Mouse (Mus musculus) macrophage (primary cell): ENCODE measurements around the gene Mapk12. TPM values are rescaled to one million over a fixed set of nuclear protein-coding genes. Genes with fewer than 3 reads are reported as not detected.

ENCODE experiments used
- H3K27ac ChIP-seq: fragments of 350-480 bp; formaldehyde crosslinking; 2 replicates; pipeline ENCODE4 v1.9.0; 2021
- H3K36me3 ChIP-seq: fragments of 350-480 bp; formaldehyde crosslinking; 2 replicates; pipeline ENCODE4 v1.9.0; 2021; ENCODE audit errors: inconsistent target
- H3K4me3 ChIP-seq: fragments of 350-480 bp; formaldehyde crosslinking; 2 replicates; pipeline ENCODE4 v1.9.0; 2021; ENCODE audit errors: inconsistent target
- H3K79me2 ChIP-seq: fragments of 350-480 bp; formaldehyde crosslinking; 2 replicates; pipeline ENCODE4 v1.9.0; 2021; ENCODE audit errors: inconsistent target
- WGBS: methylation state at CpG from one replicate; pipeline ENCODE4 v1.1.7; 2026; ENCODE audit warnings: inconsistent platforms; ENCODE audit not compliant: missing documents; 5-methylcytosine and 5-hydroxymethylcytosine counted together
- polyA plus RNA-seq: library from polyadenylated mRNA; stranded (reverse); fragments of 250-400 nt; gene quantifications from 3 replicates; pipeline ENCODE4 v1.2.4, GENCODE M21; 2018; ENCODE audit warnings: inconsistent platforms
- total RNA-seq, 78 experiments: library from RNA; depleted of rRNA; stranded (reverse); fragments of 250-400 nt; gene quantifications; 1 replicate in 9 of 78; 2 replicates in 24 of 78; 3 replicates in 43 of 78; 4 replicates in 2 of 78; pipeline ENCODE4 v1.2.4; 2018; ENCODE audit warnings: inconsistent platforms in 56 of 78

Mapk12 gene
- 1 to 10 TPM in 1 of 26 experiments, under 1 TPM in 9, not detected in 16; 0.42 to 1.8 (median 0.62) TPM for total RNA-seq (2018; cell fraction: chromatin; rRNA removed)
- under 1 TPM in 8 of 26 experiments, not detected in 18; 0.09 to 0.26 (median 0.14) TPM for total RNA-seq (2018; cell fraction: cytosol; rRNA removed)
- under 1 TPM in 3 of 26 experiments, not detected in 23; 0.35 to 0.99 (median 0.47) TPM for total RNA-seq (2018; cell fraction: nucleus; rRNA removed)
- 0.09 TPM in 1 of 3 replicates, not detected in the others for polyA plus RNA-seq

- WGBS: 3% methylated on average over 21 of the region's 21 CpGs
- no peaks in the 10 kb centered on the region for H3K36me3 ChIP-seq
- H3K79me2 ChIP-seq: no peaks in the 10 kb centered on the region
- no peak within 1 kb of the TSS for H3K4me3 ChIP-seq
- H3K27ac ChIP-seq: no peak within 1 kb of the TSS
Measured at GRCm38 (mm10) chr15:89140659-89141252, at the start of gene Mapk12. TSS of gene Mapk12 (minus strand) at chr15:89140703.

DNA sequence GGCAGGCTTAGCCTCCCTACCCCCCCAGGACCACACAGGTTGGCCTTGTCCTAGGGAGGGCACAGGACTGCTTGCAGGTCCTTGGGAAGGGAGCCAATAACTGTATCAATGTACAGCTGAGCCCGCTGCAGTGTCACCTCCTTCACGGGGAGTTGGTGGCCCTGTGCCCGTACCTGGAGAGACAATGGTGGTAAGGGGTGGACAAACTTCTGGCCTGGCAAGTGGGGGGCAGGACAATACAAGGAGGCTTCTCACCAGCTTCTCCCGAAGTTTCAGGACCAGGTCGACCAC, 44.4 kb upstream of the Mapk12 start:
- Histone ChIP-seq H3K79me2 (peaks cover 5% of the 10 kb centered on the region), H3K4me3 (no peak overlapping the region), H3K36me3 (no peaks in the 10 kb centered on the region), H3K27ac (no peak overlapping the region)
- 100% methylated on average over 5 of the region's 5 CpGs for WGBS

- Histone ChIP-seq H3K79me2 (peaks cover 11% of the 10 kb centered on the region), H3K27ac (no peak overlapping the region), H3K36me3 (no peaks in the 10 kb centered on the region), H3K4me3 (no peak overlapping the region)
- 98% methylated on average over 5 of the region's 5 CpGs for WGBS
Measured at GRCm38 (mm10) chr15:89184141-89184936, 43.8 kb upstream of the Mapk12 start.

GRCm38 (mm10) chr15:89182842-89183241, 42.3 kb upstream of the Mapk12 start:
- Histone ChIP-seq H3K79me2 (peaks cover 25% of the 10 kb centered on the region), H3K27ac (peak overlapping the region; percentile 89), H3K36me3 (no peaks in the 10 kb centered on the region), H3K4me3 (no peak overlapping the region; the same call in 1 of the 2 replicates)
- 87% methylated on average over 4 of the region's 5 CpGs for WGBS

- Histone ChIP-seq H3K79me2 (peaks cover 26% of the 10 kb centered on the region), H3K36me3 (no peaks in the 10 kb centered on the region), H3K27ac (peak overlapping the region; percentile 89), H3K4me3 (no peak overlapping the region; the same call in 1 of the 2 replicates)
- 42% methylated on average over 6 of the region's 6 CpGs for WGBS
Measured at GRCm38 (mm10) chr15:89182328-89182741, 41.8 kb upstream of the Mapk12 start.

GRCm38 (mm10) chr15:89181561-89182270, 41.2 kb upstream of the Mapk12 start:
- Histone ChIP-seq H3K4me3 (peak overlapping the region; percentile 45), H3K27ac (peak overlapping the region; percentile 89), H3K36me3 (no peaks in the 10 kb centered on the region), H3K79me2 (peaks cover 32% of the 10 kb centered on the region)
- 32% methylated on average over 10 of the region's 10 CpGs for WGBS

DNA sequence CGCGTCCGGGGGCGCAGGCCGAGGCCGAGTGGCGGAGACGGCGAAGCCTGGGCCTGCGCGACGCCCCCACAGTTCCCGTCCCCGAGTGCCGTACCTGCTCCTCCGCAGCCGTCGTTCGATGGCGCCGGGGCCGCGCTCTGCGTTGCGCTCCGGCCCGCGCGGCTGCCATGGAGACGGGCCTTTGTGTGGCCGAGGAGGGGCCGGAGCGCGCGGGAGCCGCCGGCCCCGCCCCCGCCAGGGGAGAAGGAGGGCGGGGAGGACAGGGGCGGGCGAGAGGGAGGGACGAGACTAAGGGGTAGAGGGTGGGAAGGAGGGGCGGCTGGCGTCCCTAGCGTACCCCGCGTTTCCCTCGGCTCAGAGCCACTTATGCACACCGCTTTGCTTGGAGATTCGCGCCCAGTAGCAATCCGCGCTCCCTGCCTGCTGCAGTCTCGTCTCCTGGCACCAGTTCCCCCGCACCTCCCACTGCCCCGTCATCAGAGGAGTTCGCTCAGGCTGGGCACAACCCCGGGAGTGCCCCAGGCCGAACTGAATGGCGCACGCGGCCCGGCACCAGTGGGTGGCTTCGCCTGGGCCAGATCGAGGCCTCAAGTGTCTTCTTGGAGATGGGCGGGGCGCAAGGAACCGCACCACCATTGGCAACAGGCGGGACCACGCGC, 40.2 kb upstream of the Mapk12 start, which contains the start of gene Plxnb2:
Gene Plxnb2, minus strand, starts transcription at position 218 of the 659 bp plus-strand sequence.
- Histone ChIP-seq H3K36me3 (no peaks in the 10 kb centered on the region), H3K79me2 (peaks cover 42% of the 10 kb centered on the region), H3K4me3 (peak within 1 kb of the TSS; percentile 93), H3K27ac (peak within 1 kb of the TSS; percentile 100)
- 3% methylated on average over 47 of the region's 72 CpGs for WGBS

GRCm38 (mm10) chr15:89180081-89180541, 39.6 kb upstream of the Mapk12 start:
- 4% methylated on average over 19 of the region's 26 CpGs for WGBS
- H3K27ac ChIP-seq: peak overlapping the region; percentile 100
- H3K79me2 ChIP-seq: peaks cover 48% of the 10 kb centered on the region
- H3K36me3 ChIP-seq: no peaks in the 10 kb centered on the region
- peak overlapping the region; percentile 93 for H3K4me3 ChIP-seq

DNA sequence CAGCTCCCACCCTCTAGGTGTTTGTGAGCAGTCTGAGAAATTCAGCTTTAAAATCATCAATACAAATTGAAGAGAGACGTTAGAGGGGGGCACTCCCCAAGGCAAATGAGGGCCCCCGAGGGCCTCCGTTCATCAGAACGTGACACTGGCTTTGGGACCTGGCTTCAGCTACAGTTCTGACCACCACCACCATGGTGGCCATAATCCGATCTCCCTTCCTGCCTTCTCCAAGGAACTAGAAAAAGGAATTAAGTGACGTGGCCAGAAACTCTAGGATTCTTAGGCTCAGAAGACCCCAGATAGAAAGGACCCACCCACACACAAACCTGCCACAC, 39.1 kb upstream of the Mapk12 start:
- peaks cover 53% of the 10 kb centered on the region for H3K79me2 ChIP-seq
- H3K27ac ChIP-seq: peak overlapping the region; percentile 100
- H3K36me3 ChIP-seq: no peaks in the 10 kb centered on the region
- WGBS: 44% methylated on average over 6 of the region's 6 CpGs
- H3K4me3 ChIP-seq: peak overlapping the region; percentile 93

GRCm38 (mm10) chr15:89178954-89179629, 38.6 kb upstream of the Mapk12 start:
- Histone ChIP-seq H3K27ac (peak overlapping the region; percentile 100), H3K79me2 (peaks cover 58% of the 10 kb centered on the region), H3K36me3 (no peaks in the 10 kb centered on the region), H3K4me3 (peak overlapping the region; percentile 93)
- 30% methylated on average over 16 of the region's 16 CpGs for WGBS

- peak overlapping the region; percentile 93 for H3K4me3 ChIP-seq
- H3K36me3 ChIP-seq: no peaks in the 10 kb centered on the region
- WGBS: 77% methylated on average over 7 of the region's 7 CpGs
- H3K27ac ChIP-seq: peak overlapping the region; percentile 100
- H3K79me2 ChIP-seq: peaks cover 66% of the 10 kb centered on the region
Measured at GRCm38 (mm10) chr15:89178260-89178860, 37.9 kb upstream of the Mapk12 start.

- Histone ChIP-seq H3K4me3 (peak overlapping the region; percentile 93; the same call in 1 of the 2 replicates), H3K27ac (peak overlapping the region; percentile 100)
- WGBS: 15% methylated on average over 2 of the region's 4 CpGs
Measured at GRCm38 (mm10) chr15:89177576-89178259, 37.2 kb upstream of the Mapk12 start.

DNA sequence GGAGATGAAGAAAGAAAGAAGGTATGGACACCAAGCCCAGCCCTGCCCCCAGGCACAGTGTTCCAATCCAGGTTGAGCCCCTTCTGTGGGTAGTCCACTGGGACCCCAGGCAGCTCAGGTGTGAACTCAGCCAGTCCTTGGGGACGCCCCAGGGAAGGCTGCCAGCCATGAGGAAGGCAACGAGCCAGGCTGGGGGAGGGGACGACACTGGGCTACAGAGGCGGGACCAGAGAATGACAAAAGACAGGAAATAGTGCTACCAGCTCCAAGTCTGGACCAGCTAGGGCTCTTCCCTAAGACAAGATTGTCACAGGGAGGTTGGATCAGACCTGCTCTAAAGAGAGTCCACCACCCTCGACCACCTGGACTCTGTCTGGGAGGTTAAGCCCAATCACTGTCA, 36.6 kb upstream of the Mapk12 start:
- no peaks in the 10 kb centered on the region for H3K36me3 ChIP-seq
- peak overlapping the region; percentile 100 for H3K27ac ChIP-seq
- H3K79me2 ChIP-seq: peaks cover 78% of the 10 kb centered on the region
- 4% methylated on average over 4 of the region's 5 CpGs for WGBS
- peak overlapping the region; percentile 6; the same call in 1 of the 2 replicates for H3K4me3 ChIP-seq

More at GRCm38 (mm10) chr15:89177576-89178259, 37.2 kb upstream of the Mapk12 start:
- H3K36me3 ChIP-seq: no peaks in the 10 kb centered on the region
- peaks cover 72% of the 10 kb centered on the region for H3K79me2 ChIP-seq
